Mouse (Mus musculus) bone marrow, adult 2 months (tissue): ENCODE data around the gene Cirbp.

Experiments
- CTCF ChIP-seq: fragments of 200-500 bp; IDR thresholded peaks from 2 replicates; pipeline ENCODE4 v1.5.1; 2011; ENCODE audit warnings: low read length, control low read depth; ENCODE audit not compliant: control insufficient read depth, insufficient read depth
- POLR2A ChIP-seq: fragments of 200-500 bp; IDR thresholded peaks from 2 replicates; pipeline ENCODE4 v1.6.1; 2011; ENCODE audit warnings: low read depth, mild to moderate bottlenecking, control low read depth, low read length, borderline replicate concordance; ENCODE audit not compliant: control insufficient read depth

DNA sequence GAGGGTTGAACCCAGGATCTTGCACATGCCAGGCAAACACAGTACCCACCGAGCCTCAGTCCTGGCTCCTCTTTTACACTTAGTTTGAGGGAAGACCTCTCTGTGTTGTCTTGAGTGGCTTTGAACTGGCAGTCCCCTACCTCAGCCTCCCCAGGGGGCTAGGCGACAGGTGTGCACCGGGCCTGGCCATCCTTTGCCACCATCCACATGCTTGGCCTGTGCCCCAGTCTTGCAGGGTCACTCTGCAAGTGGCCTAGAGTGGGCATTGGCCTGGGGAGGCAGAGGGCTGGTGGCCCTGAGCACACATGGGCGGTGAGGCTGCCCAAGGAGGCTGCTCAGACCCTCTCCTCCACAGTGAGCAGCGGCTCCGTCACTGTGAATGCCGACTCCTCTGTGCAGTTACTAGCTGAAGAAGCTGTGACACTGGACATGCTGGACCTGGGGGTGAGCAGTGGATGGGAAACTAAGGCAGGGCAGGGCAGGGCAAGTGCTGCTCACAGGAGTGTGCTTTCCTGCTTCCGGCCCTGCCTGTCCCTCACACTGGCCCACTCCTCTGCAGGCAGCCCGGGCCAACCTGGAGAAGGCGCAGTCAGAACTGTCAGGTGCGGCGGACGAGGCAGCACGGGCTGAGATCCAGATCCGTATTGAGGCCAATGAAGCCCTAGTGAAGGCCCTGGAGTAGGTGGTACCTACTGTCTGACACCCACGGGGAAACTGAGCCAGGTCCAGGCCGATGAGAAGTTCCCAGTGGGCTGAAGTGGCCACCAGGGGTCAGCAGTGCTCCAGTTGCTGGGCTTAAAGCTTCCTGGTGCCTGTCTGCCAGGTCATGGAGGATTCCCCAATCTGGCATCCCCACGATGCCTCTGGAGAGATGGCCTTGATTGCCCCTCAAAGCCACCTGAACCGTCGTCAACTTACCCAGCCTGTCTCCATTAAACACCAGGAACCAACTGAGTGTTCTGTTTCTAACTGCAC lies 20.6 kb upstream of the Cirbp start:
- peak; percentile 96 for TF ChIP-seq CTCF
- TF ChIP-seq POLR2A, result 0 out of 2 replicates have a peak, but pooled peaks have one; percentile 27
